Mouse (Mus musculus) heart, adult 2 months (tissue): ENCODE measurements at regions not wholly inside any gene's neighbourhood (a gene's known extent, or its start where the extent isn't known, plus 50 kb on each side); places are given as distances from the start of the nearest gene placed in this dataset.

ENCODE experiments used
- CTCF ChIP-seq: fragments of 200-600 bp; IDR thresholded peaks from 2 replicates; pipeline ENCODE4 v1.8.1; 2022; ENCODE audit warnings: antibody characterized with exemption, mild to moderate bottlenecking, moderate library complexity
- EP300 ChIP-seq: fragments of 200-500 bp; IDR thresholded peaks from 2 replicates; pipeline ENCODE4 v1.6.1; 2011; ENCODE audit warnings: low read depth, low read length, control low read depth; ENCODE audit not compliant: insufficient read depth
- POLR2A ChIP-seq: fragments of 200-500 bp; IDR thresholded peaks from 2 replicates; pipeline ENCODE4 v1.6.1; 2011; ENCODE audit warnings: mild to moderate bottlenecking, low read depth, low read length, control low read depth; ENCODE audit not compliant: insufficient read depth

DNA sequence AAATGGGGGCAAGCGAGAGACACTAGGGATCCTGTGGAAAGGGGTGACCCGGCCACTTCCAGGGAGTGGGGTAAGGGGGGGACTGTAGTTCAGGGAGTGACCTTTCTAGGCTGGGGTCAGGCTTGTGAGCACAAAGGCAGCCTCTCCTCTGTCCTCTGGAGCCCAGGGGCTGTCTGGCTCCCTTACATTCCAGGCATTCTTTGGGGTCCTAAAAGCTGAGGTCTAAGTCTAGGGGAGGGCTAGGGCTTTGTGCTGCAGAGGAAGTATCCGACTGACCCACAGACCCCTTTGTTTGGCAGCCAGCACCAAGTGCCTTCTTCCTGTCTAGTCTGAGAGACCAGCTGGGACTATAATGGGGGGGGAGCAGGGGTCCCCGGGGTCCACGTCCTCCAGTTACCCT lies 88.9 kb downstream of the Hs1bp3 start:
- TF ChIP-seq POLR2A (no peak), CTCF (no peak), EP300 (no peak)
